Mouse (Mus musculus): ENCODE data around the gene Hcrt.

DNA sequence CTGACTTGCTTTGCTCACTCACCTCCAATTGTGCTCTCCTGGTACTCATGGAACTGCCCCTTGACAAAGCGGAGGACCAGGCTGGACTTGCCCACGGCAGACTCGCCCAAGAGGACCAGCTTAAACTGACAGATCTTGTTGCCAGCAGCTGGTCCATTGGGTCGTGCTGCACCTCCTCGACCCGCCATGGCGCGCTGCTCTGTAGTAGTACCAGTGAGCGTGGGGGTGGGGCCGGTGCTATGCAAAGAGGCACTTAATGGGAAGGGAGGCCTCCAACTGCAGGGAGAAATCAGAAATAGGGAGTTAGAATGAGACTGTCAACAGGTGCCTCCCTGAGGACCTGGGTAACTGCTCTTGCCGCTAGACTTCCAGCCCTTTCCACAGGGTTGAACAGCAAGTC is 42.8 kb downstream of the Hcrt start:
- TF ChIP-seq POLR2A (IDR thresholded peaks at IDR 0.05; ENCODE audit: extremely low read depth, insufficient read depth, low read length), result no peak
- TF ChIP-seq CTCF (IDR thresholded peaks at IDR 0.05; ENCODE audit: low read depth, low read length), result no peak

Measured in liver, adult 2 months (tissue).